Mouse (Mus musculus): ENCODE data around the gene Myo1e. TPM values are rescaled to one million over a fixed set of nuclear protein-coding genes. Genes with fewer than 3 reads are reported as not detected.

The Myo1e gene
- polyA plus RNA-seq, 1 experiment, result 27.3 TPM

DNA sequence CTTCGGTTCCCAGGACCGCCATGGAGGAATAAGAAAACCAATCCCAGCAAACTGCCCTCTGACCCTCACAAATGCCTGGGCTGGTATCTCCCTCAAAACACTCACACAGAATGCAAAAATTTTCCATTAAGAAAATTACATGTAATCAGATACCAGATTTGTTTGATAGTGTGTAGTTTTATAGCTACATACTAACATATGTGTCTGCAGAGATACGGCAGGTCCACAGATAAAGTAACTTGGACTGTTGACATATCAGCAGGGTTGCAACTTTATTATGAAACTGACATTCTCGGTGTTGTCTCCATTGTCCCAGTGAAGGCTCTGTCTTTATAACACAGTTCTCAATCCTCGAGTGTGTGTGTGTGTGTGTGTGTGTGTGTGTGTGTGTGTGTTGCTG is 183.9 kb downstream of the Myo1e start:
- no peak for TF ChIP-seq USF1 (IDR thresholded peaks at IDR 0.05; ENCODE audit: low read depth)

DNA sequence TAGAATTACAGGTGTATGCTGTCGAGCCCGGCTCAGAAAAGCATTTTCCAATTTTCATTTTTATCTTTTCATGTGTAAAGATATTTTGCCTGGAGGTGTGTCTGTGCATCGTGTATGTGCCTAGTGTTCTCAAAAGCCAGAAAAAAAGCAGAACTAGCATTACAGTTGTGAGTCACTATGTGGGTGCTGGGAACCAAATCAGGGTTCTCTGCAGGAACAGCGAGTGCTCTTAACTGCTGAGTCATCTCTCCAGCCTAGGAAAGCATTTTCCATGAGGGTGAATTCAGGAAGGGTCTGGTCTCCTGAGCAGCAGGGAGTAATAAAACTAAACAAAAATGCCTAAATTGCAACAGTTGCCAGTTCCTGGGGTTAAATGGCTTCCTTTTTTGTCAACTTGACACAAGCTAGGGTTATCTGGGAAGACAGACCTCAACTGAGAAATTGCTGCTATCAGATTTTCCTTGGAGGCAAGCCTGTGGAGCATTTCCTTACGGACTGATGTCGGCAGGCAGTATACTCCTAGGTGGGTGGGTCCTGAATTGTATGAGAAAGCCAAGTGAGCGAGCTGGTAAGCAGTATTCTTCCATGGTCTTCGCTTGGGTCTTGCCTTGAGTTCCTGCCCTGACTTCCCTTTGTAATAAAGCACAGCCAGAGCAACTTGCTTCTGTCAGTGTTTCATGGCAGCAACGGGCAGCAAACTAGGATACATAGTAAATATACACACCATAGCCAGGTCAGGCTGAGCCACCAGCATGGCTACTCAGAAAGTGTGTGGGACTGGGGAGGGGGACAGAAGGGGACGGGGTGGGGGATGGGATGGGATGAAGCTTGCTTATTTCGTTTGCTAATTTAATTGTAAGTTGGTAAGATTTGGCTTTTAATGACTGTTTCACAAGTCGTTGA is 184.8 kb downstream of the Myo1e start:
- TF ChIP-seq MAX (IDR thresholded peaks at IDR 0.05), result no peak
- TF ChIP-seq CTCF (IDR thresholded peaks at IDR 0.05; ENCODE audit: control insufficient read depth, insufficient read depth, insufficient read length), result no peak
- no peak for TF ChIP-seq MYOG (IDR thresholded peaks at IDR 0.05; ENCODE audit: control insufficient read depth, extremely low read depth, insufficient read length)
- no peak for TF ChIP-seq CEBPB (IDR thresholded peaks at IDR 0.05; ENCODE audit: low read depth)
- no peak for TF ChIP-seq FOSL1 (IDR thresholded peaks at IDR 0.05; ENCODE audit: insufficient read depth, low read length, poor library complexity, severe bottlenecking)
- no peak for TF ChIP-seq MYOD1 (IDR thresholded peaks at IDR 0.05; ENCODE audit: control insufficient read depth, insufficient read length, low read depth)
- TF ChIP-seq USF1 (IDR thresholded peaks at IDR 0.05; ENCODE audit: low read depth), result no peak
- no peaks in the 10 kb centered on the region for H3K27me3 ChIP-seq (ENCODE audit: control insufficient read depth, insufficient read depth, insufficient read length)
- H3K79me3 ChIP-seq (ENCODE audit: low read depth), result no peaks in the 10 kb centered on the region
- H3K79me2 ChIP-seq (ENCODE audit: control insufficient read depth, insufficient read depth), result no peaks in the 10 kb centered on the region
- no peak overlapping the region for H3K4me3 ChIP-seq (ENCODE audit: insufficient read depth, poor library complexity, severe bottlenecking)
- H3K36me3 ChIP-seq (ENCODE audit: control insufficient read depth, insufficient read depth), result peaks cover 33% of the 10 kb centered on the region
- H3ac ChIP-seq (ENCODE audit: control insufficient read depth, insufficient read length, low read depth), result no peak overlapping the region

More for the DNA sequence above, 183.9 kb downstream of the Myo1e start:
- Histone ChIP-seq H3K79me3 (ENCODE audit: low read depth) (no peaks in the 10 kb centered on the region), H3K4me3 (ENCODE audit: insufficient read depth, poor library complexity, severe bottlenecking) (no peak overlapping the region), H3ac (ENCODE audit: control insufficient read depth, insufficient read length, low read depth) (no peak overlapping the region), H3K36me3 (ENCODE audit: control insufficient read depth, insufficient read depth) (peaks cover 31% of the 10 kb centered on the region), H3K27me3 (ENCODE audit: control insufficient read depth, insufficient read depth, insufficient read length) (no peaks in the 10 kb centered on the region), H3K79me2 (ENCODE audit: control insufficient read depth, insufficient read depth) (no peaks in the 10 kb centered on the region)

DNA sequence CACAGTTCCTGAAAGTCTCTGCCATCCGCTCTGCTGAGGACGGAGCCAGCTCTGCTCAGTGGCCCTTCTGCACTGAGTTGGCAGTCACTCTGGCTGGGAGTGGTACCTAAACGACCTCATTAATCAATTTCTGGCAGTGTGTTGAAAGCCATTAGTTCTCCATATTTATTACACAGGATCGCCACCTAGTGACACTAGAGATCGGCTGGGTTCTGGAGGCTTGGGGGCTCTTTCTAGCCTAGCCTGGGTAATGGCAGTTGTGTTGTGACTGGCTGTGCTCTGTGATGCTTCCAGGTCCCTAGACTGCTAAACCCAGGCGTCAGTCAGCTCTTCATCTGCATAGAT is 185.4 kb downstream of the Myo1e start:
- TF ChIP-seq FOSL1 (IDR thresholded peaks at IDR 0.05; ENCODE audit: insufficient read depth, low read length, poor library complexity, severe bottlenecking), result no peak
- H3K79me3 ChIP-seq (ENCODE audit: low read depth), result no peaks in the 10 kb centered on the region

DNA sequence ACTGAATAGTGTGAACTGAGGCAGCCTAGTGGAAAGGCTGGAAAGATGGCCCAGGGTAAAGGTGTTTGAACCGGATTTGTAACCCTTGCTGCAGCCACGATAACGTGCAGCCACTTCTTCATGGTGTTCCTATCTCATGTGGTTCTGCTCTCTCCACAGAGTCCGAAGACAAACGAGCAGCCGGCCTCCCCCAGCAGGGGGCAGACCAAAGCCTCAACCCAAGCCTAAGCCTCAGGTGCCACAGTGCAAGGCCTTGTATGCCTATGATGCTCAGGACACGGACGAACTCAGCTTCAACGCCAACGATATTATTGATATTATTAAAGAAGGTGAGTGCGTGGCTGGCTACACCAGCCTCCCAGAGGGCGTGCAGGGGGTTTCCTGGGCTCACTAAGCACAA is 188.5 kb downstream of the Myo1e start:
- Histone ChIP-seq H3K27me3 (ENCODE audit: control insufficient read depth, insufficient read depth, insufficient read length) (no peaks in the 10 kb centered on the region), H3K79me2 (ENCODE audit: control insufficient read depth, insufficient read depth) (no peaks in the 10 kb centered on the region), H3K4me3 (ENCODE audit: insufficient read depth, poor library complexity, severe bottlenecking) (no peak overlapping the region), H3ac (ENCODE audit: control insufficient read depth, insufficient read length, low read depth) (no peak overlapping the region), H3K79me3 (ENCODE audit: low read depth) (no peaks in the 10 kb centered on the region), H3K36me3 (ENCODE audit: control insufficient read depth, insufficient read depth) (peaks cover 38% of the 10 kb centered on the region)
- no peak for TF ChIP-seq MAX (IDR thresholded peaks at IDR 0.05)
- TF ChIP-seq CTCF (IDR thresholded peaks at IDR 0.05; ENCODE audit: control insufficient read depth, insufficient read depth, insufficient read length), result no peak
- no peak for TF ChIP-seq MYOD1 (IDR thresholded peaks at IDR 0.05; ENCODE audit: control insufficient read depth, insufficient read length, low read depth)
- no peak for TF ChIP-seq MYOG (IDR thresholded peaks at IDR 0.05; ENCODE audit: control insufficient read depth, extremely low read depth, insufficient read length)

More for the DNA sequence above, 185.4 kb downstream of the Myo1e start:
- Histone ChIP-seq H3K27me3 (ENCODE audit: control insufficient read depth, insufficient read depth, insufficient read length) (no peaks in the 10 kb centered on the region), H3K79me2 (ENCODE audit: control insufficient read depth, insufficient read depth) (no peaks in the 10 kb centered on the region), H3K36me3 (ENCODE audit: control insufficient read depth, insufficient read depth) (peaks cover 29% of the 10 kb centered on the region), H3ac (ENCODE audit: control insufficient read depth, insufficient read length, low read depth) (no peak overlapping the region), H3K4me3 (ENCODE audit: insufficient read depth, poor library complexity, severe bottlenecking) (no peak overlapping the region)

DNA sequence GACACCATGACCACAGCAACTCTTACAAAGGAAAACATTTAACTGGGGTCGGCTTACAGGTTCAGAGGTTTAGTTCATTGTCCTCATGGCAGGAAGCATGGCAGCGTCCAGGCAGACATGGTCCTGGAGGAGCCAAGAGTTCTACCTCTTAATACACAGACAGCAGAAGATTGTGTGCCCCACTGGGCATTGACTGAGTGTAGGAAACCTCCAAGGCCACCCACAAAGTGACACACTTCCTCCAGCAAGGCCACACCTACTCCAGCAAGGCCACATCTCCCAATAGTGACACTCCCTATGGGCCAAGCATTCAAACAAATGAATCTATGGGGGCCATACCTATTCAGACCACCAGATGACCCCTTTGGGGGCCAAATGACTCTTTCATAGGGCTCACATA is 188.9 kb downstream of the Myo1e start:
- Histone ChIP-seq H3K79me3 (ENCODE audit: low read depth) (no peaks in the 10 kb centered on the region), H3K36me3 (ENCODE audit: control insufficient read depth, insufficient read depth) (peaks cover 36% of the 10 kb centered on the region), H3K27me3 (ENCODE audit: control insufficient read depth, insufficient read depth, insufficient read length) (no peaks in the 10 kb centered on the region), H3K79me2 (ENCODE audit: control insufficient read depth, insufficient read depth) (no peaks in the 10 kb centered on the region), H3K4me3 (ENCODE audit: insufficient read depth, poor library complexity, severe bottlenecking) (no peak overlapping the region), H3ac (ENCODE audit: control insufficient read depth, insufficient read length, low read depth) (no peak overlapping the region)
- TF ChIP-seq CEBPB (IDR thresholded peaks at IDR 0.05; ENCODE audit: low read depth) (no peak), MAX (IDR thresholded peaks at IDR 0.05) (no peak), CTCF (IDR thresholded peaks at IDR 0.05; ENCODE audit: control insufficient read depth, insufficient read depth, insufficient read length) (no peak), FOSL1 (IDR thresholded peaks at IDR 0.05; ENCODE audit: insufficient read depth, low read length, poor library complexity, severe bottlenecking) (no peak), USF1 (IDR thresholded peaks at IDR 0.05; ENCODE audit: low read depth) (no peak), MYOD1 (IDR thresholded peaks at IDR 0.05; ENCODE audit: control insufficient read depth, insufficient read length, low read depth) (no peak), MYOG (IDR thresholded peaks at IDR 0.05; ENCODE audit: control insufficient read depth, extremely low read depth, insufficient read length) (no peak)

DNA sequence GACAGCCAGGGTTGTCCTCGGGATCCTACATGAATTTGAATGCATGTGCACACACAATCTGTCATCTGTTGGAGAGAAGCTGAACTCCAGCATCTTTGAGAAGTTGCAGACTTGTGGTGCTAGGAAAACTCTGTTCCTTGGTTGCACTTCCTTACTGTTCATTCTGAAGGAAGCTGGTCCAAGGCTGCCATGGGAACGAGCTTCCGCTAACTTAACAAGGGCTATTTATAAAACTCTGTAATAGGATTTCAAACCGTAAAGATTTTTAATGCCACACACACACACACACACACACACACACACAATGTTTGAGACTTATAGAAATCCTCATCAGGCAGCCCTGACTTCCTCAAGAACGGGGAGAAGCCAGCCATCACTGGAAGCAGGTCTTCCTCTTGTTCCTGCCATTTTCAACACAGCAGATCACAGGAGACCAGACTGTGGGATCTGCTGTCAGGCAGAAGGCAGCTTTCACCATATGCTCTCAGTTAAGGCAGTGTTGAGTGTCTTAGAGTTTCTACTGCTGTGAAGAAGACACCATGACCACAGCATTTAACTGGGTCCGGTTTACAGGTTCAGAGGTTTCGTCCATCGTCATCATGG is 194.9 kb downstream of the Myo1e start:
- peaks cover 24% of the 10 kb centered on the region for H3K36me3 ChIP-seq (ENCODE audit: control insufficient read depth, insufficient read depth)
- no peak overlapping the region for H3K4me3 ChIP-seq (ENCODE audit: insufficient read depth, poor library complexity, severe bottlenecking)
- H3K79me3 ChIP-seq (ENCODE audit: low read depth), result no peaks in the 10 kb centered on the region
- no peaks in the 10 kb centered on the region for H3K79me2 ChIP-seq (ENCODE audit: control insufficient read depth, insufficient read depth)
- TF ChIP-seq CEBPB (IDR thresholded peaks at IDR 0.05; ENCODE audit: low read depth) (no peak), MYOD1 (IDR thresholded peaks at IDR 0.05; ENCODE audit: control insufficient read depth, insufficient read length, low read depth) (no peak), CTCF (IDR thresholded peaks at IDR 0.05; ENCODE audit: control insufficient read depth, insufficient read depth, insufficient read length) (no peak)
- no peak overlapping the region for H3ac ChIP-seq (ENCODE audit: control insufficient read depth, insufficient read length, low read depth)
- no peaks in the 10 kb centered on the region for H3K27me3 ChIP-seq (ENCODE audit: control insufficient read depth, insufficient read depth, insufficient read length)

Data from C2C12 (cell line).